Mouse (Mus musculus): Measurements from ENCODE around the gene Grap.

DNA sequence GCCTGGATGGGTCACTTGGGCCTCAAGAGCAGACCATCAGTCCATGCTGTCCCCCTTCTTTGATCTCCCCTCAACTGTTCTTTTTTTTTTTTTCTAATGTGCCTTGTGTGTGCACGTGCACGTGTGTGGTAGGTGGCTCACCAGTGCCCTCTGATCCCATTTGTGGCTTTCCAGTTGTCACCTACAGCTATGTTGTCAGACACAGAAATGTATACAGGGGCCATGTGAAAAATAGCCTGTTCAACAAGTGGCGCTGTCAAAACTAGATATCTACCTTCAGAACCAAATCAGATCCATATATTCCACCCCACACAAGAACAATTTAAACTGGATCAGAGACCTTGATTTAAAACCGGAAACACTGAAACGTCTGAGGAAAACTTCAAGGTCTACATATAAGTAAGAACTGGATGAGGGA, 3.9 kb upstream of the Grap start:
- TF ChIP-seq CTCF (IDR thresholded peaks at IDR 0.05; ENCODE audit: low read depth) (no peak), EP300 (IDR thresholded peaks at IDR 0.05; ENCODE audit: low read depth) (no peak)
